Mouse (Mus musculus): Measurements from ENCODE around the gene Gm49416. TPM values are rescaled to one million over a fixed set of nuclear protein-coding genes. Genes with fewer than 3 reads are reported as not detected.

Gm49416 gene
- polyA plus RNA-seq, 1 experiment from 2014 or later: not detected

- 95% methylated on average over 5 of the region's 5 CpGs for WGBS
- H3K9ac ChIP-seq (ENCODE audit: low read depth, low read length): no peak overlapping the region
- H3K4me3 ChIP-seq (ENCODE audit: low read length): no peak overlapping the region
- no peak overlapping the region for H3K4me2 ChIP-seq (replicated peaks; ENCODE audit: low read depth, low read length)
- no peaks in the 10 kb centered on the region for H3K9me3 ChIP-seq (ENCODE audit: control insufficient read depth, low read length)
- H3K4me1 ChIP-seq (ENCODE audit: control insufficient read depth, insufficient read depth, low read length): peaks cover 5% of the 10 kb centered on the region
- no peaks in the 10 kb centered on the region for H3K27me3 ChIP-seq (ENCODE audit: control insufficient read depth, insufficient read depth, low read length)
- H3K36me3 ChIP-seq (ENCODE audit: control insufficient read depth, insufficient read depth, low read length): peaks cover 65% of the 10 kb centered on the region
- no peak for ATAC-seq (ENCODE audit: low FRiP score, low TSS enrichment)
- H3K27ac ChIP-seq (ENCODE audit: low read depth, low read length): no peak overlapping the region
Measured at GRCm38 (mm10) chr19:8903412-8903811, 14.7 kb downstream of the Gm49416 start.

- Histone ChIP-seq H3K4me2 (replicated peaks; ENCODE audit: low read depth, low read length) (no peak overlapping the region), H3K27ac (ENCODE audit: low read depth, low read length) (no peak overlapping the region), H3K9me3 (ENCODE audit: control insufficient read depth, low read length) (no peaks in the 10 kb centered on the region), H3K36me3 (ENCODE audit: control insufficient read depth, insufficient read depth, low read length) (peaks cover 97% of the 10 kb centered on the region), H3K4me3 (ENCODE audit: low read length) (no peak overlapping the region), H3K4me1 (ENCODE audit: control insufficient read depth, insufficient read depth, low read length) (no peaks in the 10 kb centered on the region), H3K27me3 (ENCODE audit: control insufficient read depth, insufficient read depth, low read length) (no peaks in the 10 kb centered on the region), H3K9ac (ENCODE audit: low read depth, low read length) (no peak overlapping the region)
- WGBS: 85% methylated on average over 6 of the region's 6 CpGs
- ATAC-seq (ENCODE audit: low FRiP score, low TSS enrichment): no peak
Measured at GRCm38 (mm10) chr19:8908531-8908930, 19.8 kb downstream of the Gm49416 start.

- no peaks in the 10 kb centered on the region for H3K27me3 ChIP-seq (ENCODE audit: control insufficient read depth, insufficient read depth, low read length)
Measured at GRCm38 (mm10) chr19:8911810-8912209, 23.1 kb downstream of the Gm49416 start.

GRCm38 (mm10) chr19:8914212-8914611 is 25.5 kb downstream of the Gm49416 start:
- H3K27me3 ChIP-seq (ENCODE audit: control insufficient read depth, insufficient read depth, low read length): no peaks in the 10 kb centered on the region
- no peak overlapping the region for H3K4me3 ChIP-seq (ENCODE audit: low read length)
- no peak overlapping the region for H3K9ac ChIP-seq (ENCODE audit: low read depth, low read length)
- no peaks in the 10 kb centered on the region for H3K4me1 ChIP-seq (ENCODE audit: control insufficient read depth, insufficient read depth, low read length)
- no peaks in the 10 kb centered on the region for H3K9me3 ChIP-seq (ENCODE audit: control insufficient read depth, low read length)
- 97% methylated on average over 3 of the region's 3 CpGs for WGBS
- H3K4me2 ChIP-seq (replicated peaks; ENCODE audit: low read depth, low read length): no peak overlapping the region
- H3K36me3 ChIP-seq (ENCODE audit: control insufficient read depth, insufficient read depth, low read length): peaks cover 80% of the 10 kb centered on the region
- no peak for ATAC-seq (ENCODE audit: low FRiP score, low TSS enrichment)
- no peak overlapping the region for H3K27ac ChIP-seq (ENCODE audit: low read depth, low read length)

More at GRCm38 (mm10) chr19:8911810-8912209, 23.1 kb downstream of the Gm49416 start:
- no peak for ATAC-seq (ENCODE audit: low FRiP score, low TSS enrichment)
- Histone ChIP-seq H3K27ac (ENCODE audit: low read depth, low read length) (no peak overlapping the region), H3K4me2 (replicated peaks; ENCODE audit: low read depth, low read length) (no peak overlapping the region), H3K36me3 (ENCODE audit: control insufficient read depth, insufficient read depth, low read length) (peaks cover 100% of the 10 kb centered on the region), H3K4me1 (ENCODE audit: control insufficient read depth, insufficient read depth, low read length) (no peaks in the 10 kb centered on the region), H3K9ac (ENCODE audit: low read depth, low read length) (no peak overlapping the region), H3K9me3 (ENCODE audit: control insufficient read depth, low read length) (no peaks in the 10 kb centered on the region), H3K4me3 (ENCODE audit: low read length) (no peak overlapping the region)
- 88% methylated on average over 5 of the region's 5 CpGs for WGBS

- H3K4me2 ChIP-seq (replicated peaks; ENCODE audit: low read depth, low read length): no peak overlapping the region
- ATAC-seq (ENCODE audit: low FRiP score, low TSS enrichment): no peak
- no peak overlapping the region for H3K4me3 ChIP-seq (ENCODE audit: low read length)
- no peaks in the 10 kb centered on the region for H3K27me3 ChIP-seq (ENCODE audit: control insufficient read depth, insufficient read depth, low read length)
- 96% methylated on average over 3 of the region's 3 CpGs for WGBS
- peaks cover 36% of the 10 kb centered on the region for H3K36me3 ChIP-seq (ENCODE audit: control insufficient read depth, insufficient read depth, low read length)
- H3K9me3 ChIP-seq (ENCODE audit: control insufficient read depth, low read length): no peaks in the 10 kb centered on the region
- H3K4me1 ChIP-seq (ENCODE audit: control insufficient read depth, insufficient read depth, low read length): peaks cover 10% of the 10 kb centered on the region; the same call in 1 of the 2 replicates
- no peak overlapping the region for H3K9ac ChIP-seq (ENCODE audit: low read depth, low read length)
- no peak overlapping the region for H3K27ac ChIP-seq (ENCODE audit: low read depth, low read length)
Measured at GRCm38 (mm10) chr19:8919000-8919399, 30.3 kb downstream of the Gm49416 start.

- H3K27ac ChIP-seq (ENCODE audit: low read depth, low read length): peak overlapping the region; percentile 82
- H3K9ac ChIP-seq (ENCODE audit: low read depth, low read length): peak overlapping the region; percentile 68; the same call in 1 of the 2 replicates
- H3K36me3 ChIP-seq (ENCODE audit: control insufficient read depth, insufficient read depth, low read length): peaks cover 32% of the 10 kb centered on the region
- no peaks in the 10 kb centered on the region for H3K9me3 ChIP-seq (ENCODE audit: control insufficient read depth, low read length)
- H3K4me3 ChIP-seq (ENCODE audit: low read length): peak overlapping the region; percentile 72; the same call in 1 of the 2 replicates
- WGBS: 63% methylated on average over 6 of the region's 6 CpGs
- H3K27me3 ChIP-seq (ENCODE audit: control insufficient read depth, insufficient read depth, low read length): no peaks in the 10 kb centered on the region
- peaks cover 10% of the 10 kb centered on the region; the same call in 1 of the 2 replicates for H3K4me1 ChIP-seq (ENCODE audit: control insufficient read depth, insufficient read depth, low read length)
- ATAC-seq (ENCODE audit: low FRiP score, low TSS enrichment): no peak; the same call in 1 of the 2 replicates
- H3K4me2 ChIP-seq (replicated peaks; ENCODE audit: low read depth, low read length): peak overlapping the region; percentile 68
Measured at GRCm38 (mm10) chr19:8919684-8920072, 31.0 kb downstream of the Gm49416 start.

- Histone ChIP-seq H3K27ac (ENCODE audit: low read depth, low read length) (peak within 1 kb of the TSS; percentile 82), H3K27me3 (ENCODE audit: control insufficient read depth, insufficient read depth, low read length) (no peaks in the 10 kb centered on the region), H3K4me2 (replicated peaks; ENCODE audit: low read depth, low read length) (peak within 1 kb of the TSS; percentile 68), H3K9me3 (ENCODE audit: control insufficient read depth, low read length) (no peaks in the 10 kb centered on the region), H3K9ac (ENCODE audit: low read depth, low read length) (peak within 1 kb of the TSS; percentile 68), H3K36me3 (ENCODE audit: control insufficient read depth, insufficient read depth, low read length) (peaks cover 27% of the 10 kb centered on the region), H3K4me1 (ENCODE audit: control insufficient read depth, insufficient read depth, low read length) (peaks cover 10% of the 10 kb centered on the region; the same call in 1 of the 2 replicates), H3K4me3 (ENCODE audit: low read length) (peak within 1 kb of the TSS; percentile 72)
- WGBS: 2% methylated on average over 47 of the region's 50 CpGs
- ATAC-seq (ENCODE audit: low FRiP score, low TSS enrichment): peak; percentile 98
Measured at GRCm38 (mm10) chr19:8920073-8920736, 31.5 kb downstream of the Gm49416 start, which contains the start of gene B3gat3. TSS of gene B3gat3 (plus strand) at chr19:8920374.

GRCm38 (mm10) chr19:8920836-8921291 is 32.1 kb downstream of the Gm49416 start:
- H3K27me3 ChIP-seq (ENCODE audit: control insufficient read depth, insufficient read depth, low read length): no peaks in the 10 kb centered on the region
- peaks cover 25% of the 10 kb centered on the region for H3K36me3 ChIP-seq (ENCODE audit: control insufficient read depth, insufficient read depth, low read length)
- no peaks in the 10 kb centered on the region for H3K9me3 ChIP-seq (ENCODE audit: control insufficient read depth, low read length)
- peak overlapping the region; percentile 82 for H3K27ac ChIP-seq (ENCODE audit: low read depth, low read length)
- H3K4me3 ChIP-seq (ENCODE audit: low read length): peak overlapping the region; percentile 72
- H3K4me2 ChIP-seq (replicated peaks; ENCODE audit: low read depth, low read length): peak overlapping the region; percentile 68
- WGBS: under 1% methylated on average over 6 of the region's 6 CpGs
- ATAC-seq (ENCODE audit: low FRiP score, low TSS enrichment): no peak
- H3K4me1 ChIP-seq (ENCODE audit: control insufficient read depth, insufficient read depth, low read length): peaks cover 10% of the 10 kb centered on the region; the same call in 1 of the 2 replicates
- peak overlapping the region; percentile 68 for H3K9ac ChIP-seq (ENCODE audit: low read depth, low read length)

GRCm38 (mm10) chr19:8921741-8922140 is 33.0 kb downstream of the Gm49416 start:
- Histone ChIP-seq H3K4me2 (replicated peaks; ENCODE audit: low read depth, low read length) (peak overlapping the region; percentile 68), H3K4me1 (ENCODE audit: control insufficient read depth, insufficient read depth, low read length) (peaks cover 10% of the 10 kb centered on the region; the same call in 1 of the 2 replicates), H3K9ac (ENCODE audit: low read depth, low read length) (no peak overlapping the region), H3K27me3 (ENCODE audit: control insufficient read depth, insufficient read depth, low read length) (no peaks in the 10 kb centered on the region), H3K9me3 (ENCODE audit: control insufficient read depth, low read length) (no peaks in the 10 kb centered on the region), H3K4me3 (ENCODE audit: low read length) (0 out of 2 replicates have a peak overlapping the region, but pooled peaks have one; percentile 72), H3K36me3 (ENCODE audit: control insufficient read depth, insufficient read depth, low read length) (peaks cover 25% of the 10 kb centered on the region; the same call in 1 of the 2 replicates), H3K27ac (ENCODE audit: low read depth, low read length) (no peak overlapping the region)
- WGBS: 80% methylated on average over 9 of the region's 9 CpGs
- no peak for ATAC-seq (ENCODE audit: low FRiP score, low TSS enrichment)

Measured in kidney, embryonic 14.5 days (tissue).